Mouse (Mus musculus): Measurements from ENCODE around the gene E2f4.
"Not testable (repeated sequence)": the region's sequence is repeated elsewhere in the genome, so short reads cannot be mapped to it uniquely, and the experiment has no call there.

E2f4 gene

DNA sequence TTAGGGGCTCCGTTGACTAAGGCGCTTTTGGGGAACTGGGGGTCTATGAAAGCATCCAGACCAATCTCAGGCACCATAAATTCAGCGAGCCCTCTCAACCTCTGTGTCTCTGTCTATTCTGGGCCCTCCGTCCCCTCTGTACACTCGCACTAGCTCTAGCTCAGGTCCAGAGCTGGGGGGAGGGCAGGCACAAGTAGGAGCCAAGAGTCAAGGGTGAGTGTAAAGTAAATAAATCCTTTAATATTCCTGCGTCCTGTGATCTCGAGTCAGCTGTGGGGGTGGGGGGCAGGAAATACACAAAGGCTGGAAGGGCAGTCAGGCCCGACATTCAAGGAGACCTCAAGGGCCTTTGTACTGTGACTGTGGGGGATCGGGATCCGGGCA, 28.4 kb upstream of the E2f4 start:
- no peak for DNase-seq (ENCODE audit: low spot score in 2 of 2)

- no peak for DNase-seq (ENCODE audit: low spot score in 2 of 2)
These were observed 28.0 kb upstream of the E2f4 start, which contains the start of gene Hsf4 for GRCm38 (mm10) chr8:105269461-105269947. Gene Hsf4, plus strand, starts transcription at chr8:105269801.

DNA sequence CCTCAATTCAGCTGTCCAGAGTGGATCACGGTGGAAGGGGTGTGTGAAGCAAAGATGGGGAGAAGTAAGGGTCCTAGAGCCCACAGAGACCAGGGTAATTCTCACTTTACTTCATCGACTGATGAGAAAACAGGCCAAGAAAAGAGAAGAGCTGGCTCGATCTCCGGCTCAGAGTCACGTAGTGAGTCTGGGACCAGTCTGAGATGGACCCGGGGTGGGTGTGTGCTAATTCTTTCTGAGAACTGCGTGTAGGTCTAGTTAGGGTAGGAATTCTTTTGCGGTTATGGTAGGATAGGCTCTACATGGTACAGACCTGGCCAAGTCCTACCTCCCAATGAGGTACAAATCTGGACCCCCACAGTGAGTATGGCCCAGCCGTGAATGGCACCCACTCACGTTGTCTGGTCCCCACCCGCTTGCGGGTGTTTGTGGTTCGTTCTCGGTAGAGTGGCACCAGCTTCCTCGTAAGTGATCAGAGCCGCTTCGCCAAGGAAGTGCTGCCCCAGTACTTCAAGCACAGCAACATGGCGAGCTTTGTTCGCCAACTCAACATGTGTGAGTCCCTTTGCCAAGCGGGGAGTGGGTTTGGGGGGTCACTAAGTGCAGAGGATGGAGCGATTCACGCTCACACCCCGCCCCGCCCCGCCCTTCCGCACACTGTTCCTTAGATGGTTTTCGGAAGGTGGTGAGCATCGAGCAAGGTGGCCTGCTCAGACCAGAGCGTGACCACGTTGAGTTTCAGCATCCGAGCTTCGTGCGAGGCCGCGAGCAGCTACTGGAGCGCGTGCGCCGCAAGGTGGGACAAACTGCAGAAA, 27.2 kb upstream of the E2f4 start:
- DNase-seq (ENCODE audit: low spot score in 2 of 2), result no peak

DNA sequence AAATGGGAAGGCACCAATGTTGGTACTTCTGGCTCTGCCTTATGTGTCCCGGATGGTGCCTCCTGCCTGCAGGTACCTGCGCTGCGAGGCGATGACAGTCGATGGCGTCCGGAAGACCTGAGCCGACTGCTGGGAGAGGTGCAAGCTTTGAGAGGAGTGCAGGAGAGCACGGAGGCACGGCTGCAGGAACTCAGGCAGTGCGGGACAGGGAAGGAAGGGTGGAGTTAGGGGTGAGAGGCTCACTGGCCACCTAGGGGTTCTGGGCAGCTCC, 26.6 kb upstream of the E2f4 start:
- no peak for DNase-seq (ENCODE audit: low spot score in 2 of 2)

DNA sequence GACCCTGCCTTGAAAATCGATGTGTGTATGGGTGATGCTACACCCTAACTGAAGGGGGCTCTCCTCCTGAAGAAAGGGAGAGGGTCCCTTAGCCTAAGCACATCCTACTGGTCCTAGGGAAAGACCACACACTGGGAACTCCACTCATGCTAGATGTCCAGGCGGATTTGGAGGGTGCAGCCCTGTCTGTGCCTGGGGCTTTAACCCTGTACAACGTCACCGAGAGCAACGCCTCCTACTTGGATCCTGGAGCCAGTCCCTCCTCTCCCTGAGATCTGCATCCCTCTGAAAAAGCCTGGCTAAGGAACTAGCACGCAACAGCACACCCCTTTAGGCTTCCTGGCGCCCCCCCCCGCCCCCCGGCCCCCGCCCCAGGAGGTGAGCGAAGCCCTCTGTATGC, 22.1 kb upstream of the E2f4 start:
- no peak for DNase-seq (ENCODE audit: low spot score in 2 of 2)

DNA sequence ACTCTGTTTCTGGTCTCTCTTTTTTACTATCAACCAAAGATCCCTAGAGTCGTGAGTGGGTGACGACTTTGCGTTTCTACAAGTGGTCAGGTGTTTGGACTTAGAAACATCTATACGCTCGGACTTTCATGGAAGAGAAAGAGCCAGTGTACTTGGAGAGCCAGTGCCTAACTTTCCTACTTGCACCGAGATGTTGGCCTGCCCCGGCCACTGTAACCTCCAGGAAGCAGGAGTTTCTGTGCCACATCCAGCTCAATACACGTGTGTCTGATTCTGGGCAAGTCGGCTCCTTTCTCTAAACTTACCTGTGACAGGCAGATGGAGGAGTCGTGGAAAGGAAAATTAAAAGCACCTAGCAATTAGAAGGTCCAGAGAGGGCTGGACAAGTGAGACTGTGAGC, 21.6 kb upstream of the E2f4 start, which contains the start of gene Nol3:
Gene Nol3, plus strand, starts transcription at position 301 of the 400 bp plus-strand sequence.
- DNase-seq (ENCODE audit: low spot score in 2 of 2), result no peak

GRCm38 (mm10) chr8:105276292-105277120, 21.0 kb upstream of the E2f4 start:
- DNase-seq (ENCODE audit: low spot score in 2 of 2), result peak in 1 of 2 experiments; percentile 62

GRCm38 (mm10) chr8:105278911-105279334, 18.5 kb upstream of the E2f4 start:
- DNase-seq (ENCODE audit: low spot score in 2 of 2), result peak; percentile 51 to 79

DNA sequence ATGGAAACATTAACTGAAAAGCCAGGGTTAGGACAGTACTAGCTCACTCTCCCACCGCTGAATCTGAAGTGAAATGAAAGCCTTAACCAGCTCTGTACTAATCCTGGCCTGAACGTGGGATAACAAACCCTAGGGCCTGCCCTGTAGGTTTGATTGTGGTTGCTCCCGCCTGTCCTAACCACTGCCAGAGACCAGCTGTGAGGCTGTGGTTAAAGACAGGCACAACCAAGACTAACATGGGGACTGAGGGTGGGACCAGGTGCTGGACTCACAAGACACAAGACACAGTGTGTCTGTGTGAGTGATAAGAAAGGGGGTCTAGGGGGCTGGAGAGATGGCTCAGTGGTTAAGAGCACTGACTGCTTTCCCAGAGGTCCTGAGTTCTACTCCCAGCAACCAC, 16.9 kb upstream of the E2f4 start:
- DNase-seq (ENCODE audit: low spot score in 2 of 2), result no peak

- no peak for DNase-seq (ENCODE audit: low spot score in 2 of 2)
These were observed 15.6 kb upstream of the E2f4 start for GRCm38 (mm10) chr8:105281821-105282220.

DNA sequence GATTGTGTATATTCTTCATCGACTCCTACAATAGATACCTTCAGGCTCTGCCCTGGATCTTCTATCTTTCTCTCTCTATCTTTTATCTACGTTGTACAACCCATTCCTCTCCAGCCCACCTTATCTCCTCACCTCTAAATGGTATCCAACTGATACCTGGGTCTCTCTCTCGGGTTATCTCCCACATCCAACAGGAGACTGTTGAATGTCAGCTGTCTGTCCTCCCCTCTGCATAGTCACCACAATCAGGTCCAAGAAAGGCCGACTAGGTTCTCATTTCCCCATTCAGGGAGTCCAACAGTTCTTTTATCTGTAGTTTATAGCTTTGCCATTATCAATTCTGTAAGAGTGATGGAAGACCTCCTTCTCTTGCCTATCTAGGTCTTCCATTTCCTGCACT, 15.2 kb upstream of the E2f4 start:
- DNase-seq (ENCODE audit: low spot score in 2 of 2), result no peak

DNA sequence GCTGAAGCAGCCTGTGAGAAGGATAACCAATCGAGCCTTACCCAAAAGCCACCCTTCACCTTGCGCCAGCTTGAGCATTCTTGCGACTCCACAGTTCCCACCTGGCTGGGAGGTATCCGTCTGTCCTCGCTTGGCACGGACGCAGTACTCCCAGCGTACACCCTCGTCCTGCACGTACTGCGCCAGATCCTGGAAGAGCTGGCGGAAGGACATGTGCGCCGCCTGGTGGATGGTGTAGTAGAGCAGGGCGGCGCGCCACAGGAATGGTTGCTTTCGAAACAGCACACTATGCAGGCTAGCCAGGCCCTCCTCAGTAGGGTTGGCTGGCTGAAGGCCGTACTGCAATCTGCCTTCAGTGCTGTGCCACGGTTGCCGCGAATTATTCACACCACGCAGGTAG, 14.4 kb upstream of the E2f4 start:
- peak in 1 of 2 experiments; percentile 35 for DNase-seq (ENCODE audit: low spot score in 2 of 2)

- peak in 1 of 2 experiments; percentile 16 for DNase-seq (ENCODE audit: low spot score in 2 of 2)
These were observed 11.9 kb upstream of the E2f4 start for GRCm38 (mm10) chr8:105285514-105285913.

GRCm38 (mm10) chr8:105286907-105287306, 10.6 kb upstream of the E2f4 start:
- no peak for DNase-seq (ENCODE audit: low spot score in 2 of 2)

GRCm38 (mm10) chr8:105288231-105288630, 9.2 kb upstream of the E2f4 start:
- no peak for DNase-seq (ENCODE audit: low spot score in 2 of 2)

GRCm38 (mm10) chr8:105288958-105289732, 8.3 kb upstream of the E2f4 start:
- DNase-seq (ENCODE audit: low spot score in 2 of 2), result peak; percentile 89 to 92

DNA sequence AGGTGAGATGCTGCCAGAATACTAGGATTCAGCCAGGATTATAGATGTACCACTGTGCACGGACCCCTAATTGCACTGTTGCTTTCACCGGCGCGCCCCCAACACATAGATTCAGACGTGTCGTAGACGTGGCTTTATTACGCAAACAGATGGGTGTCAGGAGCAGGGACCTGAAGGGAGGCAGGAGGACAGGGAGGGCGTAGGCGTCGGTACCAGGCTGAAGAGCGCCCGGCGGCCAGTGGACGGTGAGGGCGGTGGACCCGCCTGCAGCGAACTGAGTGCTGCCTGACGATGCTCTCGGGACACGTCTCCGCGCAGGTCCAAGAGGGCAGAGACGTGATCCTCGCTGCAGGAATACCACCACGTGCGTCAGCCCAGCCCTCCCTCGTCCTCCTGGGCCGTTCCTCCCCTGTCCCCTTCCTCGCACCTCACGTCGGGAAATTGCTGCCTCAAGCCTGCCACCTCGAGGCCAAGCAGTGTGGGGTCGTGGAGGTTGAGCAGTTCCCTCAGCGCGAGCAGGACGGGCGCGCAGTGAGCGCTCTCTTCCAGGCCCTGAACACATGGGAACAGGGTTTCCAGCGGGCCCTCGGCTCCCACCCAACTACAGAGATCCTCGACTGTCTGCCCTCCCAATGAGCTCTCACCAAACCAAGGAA, 7.5 kb upstream of the E2f4 start, which contains the start of gene 4931428F04Rik:
Gene 4931428F04Rik, minus strand, starts transcription at position 60 of the 656 bp plus-strand sequence.
- peak in 1 of 2 experiments; percentile 45 for DNase-seq (ENCODE audit: low spot score in 2 of 2)

DNA sequence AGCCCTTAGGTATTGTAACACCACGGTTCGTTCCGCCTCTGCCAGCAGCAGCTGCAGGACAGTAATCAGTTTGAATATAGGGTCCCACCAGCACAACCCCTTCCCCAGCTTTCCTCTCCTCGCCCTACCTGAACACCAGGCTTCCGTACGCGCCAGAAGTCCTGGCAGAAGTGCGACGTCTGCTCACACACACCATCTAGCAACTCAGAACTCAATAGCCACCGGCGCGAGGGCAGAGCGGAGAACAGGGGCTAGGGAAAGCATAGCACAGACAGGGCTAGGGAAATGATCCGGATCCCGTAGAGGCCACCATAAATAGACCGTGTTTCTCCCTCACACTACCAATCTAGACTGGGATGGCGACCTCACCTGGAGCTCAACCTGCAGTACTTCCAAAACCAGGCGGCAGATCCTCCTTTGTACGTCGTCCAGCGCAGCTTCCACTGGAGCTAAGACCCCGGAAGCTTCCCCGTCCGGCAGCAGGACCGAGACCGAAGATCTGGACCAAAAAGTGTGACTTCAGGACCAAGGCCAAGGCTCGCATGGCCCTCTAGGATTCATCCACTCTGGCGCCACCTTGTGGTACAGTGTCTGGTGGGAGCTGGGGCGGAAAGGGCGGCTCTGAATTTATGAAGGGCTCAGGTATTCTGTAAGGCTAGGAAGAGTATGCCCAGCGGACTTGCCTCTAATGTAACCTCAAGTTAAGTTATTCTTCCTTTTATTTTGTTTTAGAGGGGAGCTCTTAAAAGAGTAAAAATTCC, 6.7 kb upstream of the E2f4 start:
- DNase-seq (ENCODE audit: low spot score in 2 of 2), result peak; percentile 81 to 96

DNA sequence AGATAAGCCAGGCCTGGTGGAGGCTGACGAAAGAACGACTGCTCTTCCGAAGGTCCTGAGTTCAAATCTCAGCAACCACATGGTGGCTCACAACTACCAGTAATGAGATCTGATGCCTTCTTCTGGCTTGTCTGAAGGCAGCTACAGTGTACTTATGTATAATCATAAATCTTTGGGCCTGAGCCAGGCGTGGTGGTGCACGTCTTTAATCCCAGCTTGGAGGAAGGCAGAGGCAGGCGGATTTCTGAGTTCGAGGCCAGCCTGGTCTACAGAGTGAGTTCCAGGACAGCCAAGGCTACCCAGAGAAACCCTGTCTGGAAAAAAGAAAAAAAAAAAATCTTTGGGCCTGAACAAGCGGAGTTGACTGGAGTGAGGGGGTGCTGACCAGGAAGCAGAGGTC, 6.1 kb upstream of the E2f4 start:
- DNase-seq (ENCODE audit: low spot score in 2 of 2), result not testable (repeated sequence)

- not testable (repeated sequence) for DNase-seq (ENCODE audit: low spot score in 2 of 2)
These were observed 5.7 kb upstream of the E2f4 start for GRCm38 (mm10) chr8:105291802-105292201.

GRCm38 (mm10) chr8:105292471-105292870, 5.0 kb upstream of the E2f4 start:
- peak in 1 of 2 experiments; percentile 16 for DNase-seq (ENCODE audit: low spot score in 2 of 2)

Data from urinary bladder, postnatal 4 days (tissue).